Mouse (Mus musculus) liver, embryonic 14.5 days (tissue): ENCODE data around the gene Btg1. TPM values are rescaled to one million over a fixed set of nuclear protein-coding genes. Genes with fewer than 3 reads are reported as not detected.
A peak's percentile ranks its signal among the peaks of the same experiment; 100 is the strongest.

Experiments
- ATAC-seq: fragments of 200-750 bp; cut with Nextera tagmentation; 2 replicates; pipeline ENCODE4 v1.8.0; 2017; ENCODE audit warnings: moderate number of reproducible peaks, mild to moderate bottlenecking, moderate library complexity; ENCODE audit not compliant: insufficient read depth
- DNase-seq, 3 experiments: peaks; one replicate each; pipeline ENCODE4 v3.0.0-alpha.2; 2012 to 2013; ENCODE audit warnings: low read depth in 3 of 3, low spot score in 3 of 3
- H3K27ac ChIP-seq: fragments of 300-500 bp; sonication (generic); 2 replicates; pipeline ENCODE4 v1.5.1; 2014; ENCODE audit warnings: moderate library complexity, mild to moderate bottlenecking, control low read depth, inconsistent platforms
- H3K27me3 ChIP-seq: fragments of 300-500 bp; sonication (generic); 2 replicates; pipeline ENCODE4 v1.6.1; 2014; ENCODE audit warnings: mild to moderate bottlenecking, low read length, moderate library complexity; ENCODE audit not compliant: control insufficient read depth, insufficient read depth
- H3K36me3 ChIP-seq: fragments of 300-500 bp; sonication (generic); replicated peaks from 2 replicates; pipeline ENCODE4 v1.6.1; 2014; ENCODE audit warnings: low read depth; ENCODE audit not compliant: control insufficient read depth, insufficient read depth
- H3K4me1 ChIP-seq, 2 experiments: fragments of 200-500 bp in 1 of 2; fragments of 300-500 bp in 1 of 2; sonication (generic) in 1 of 2; replicated peaks; 2 replicates each; pipeline ENCODE4 v1.6.1; 2012 to 2014; ENCODE audit warnings: antibody characterized with exemption in 1 of 2, inconsistent platforms in 1 of 2, low read length in 1 of 2; ENCODE audit not compliant: control insufficient read depth in 2 of 2, insufficient read depth in 2 of 2
- H3K4me2 ChIP-seq: fragments of 300-500 bp; sonication (generic); 2 replicates; pipeline ENCODE4 v1.6.1; 2014; ENCODE audit warnings: low read depth, mild to moderate bottlenecking, control low read depth, moderate library complexity
- H3K4me3 ChIP-seq, 2 experiments: fragments of 200-500 bp in 1 of 2; fragments of 300-500 bp in 1 of 2; sonication (generic) in 1 of 2; 2 replicates each; pipeline ENCODE4 v1.5.1; 2012 to 2014; ENCODE audit warnings: low read depth in 2 of 2, low read length in 2 of 2, mild to moderate bottlenecking in 2 of 2, control low read depth in 1 of 2, inconsistent platforms in 1 of 2, moderate library complexity in 1 of 2; ENCODE audit not compliant: insufficient read depth in 1 of 2
- H3K9ac ChIP-seq: fragments of 300-500 bp; sonication (generic); replicated peaks from 2 replicates; pipeline ENCODE4 v1.6.1; 2014; ENCODE audit warnings: mild to moderate bottlenecking, control low read depth, moderate library complexity
- H3K9me3 ChIP-seq: fragments of 300-500 bp; sonication (generic); 2 replicates; pipeline ENCODE4 v1.6.1; 2016; ENCODE audit warnings: low read length, mixed read lengths; ENCODE audit not compliant: control insufficient read depth
- CTCF ChIP-seq: IDR thresholded peaks from 2 replicates; pipeline ENCODE4 v1.5.1; 2016; ENCODE audit warnings: antibody characterized with exemption, low read depth, control low read depth
- EP300 ChIP-seq: IDR thresholded peaks from 2 replicates; pipeline ENCODE4 v1.6.1; 2016; ENCODE audit warnings: antibody characterized with exemption, low read depth
- WGBS: fragments of 180-500 bp; shearing (Covaris S2); extraction: QIAGEN DNeasy Blood & Tissue Kit; methylation state at CpG from one replicate; pipeline ENCODE4 v1.1.7; 2014; ENCODE audit not compliant: insufficient replicate concordance; 5-methylcytosine and 5-hydroxymethylcytosine counted together
- polyA plus RNA-seq, 2 experiments: library from polyadenylated mRNA; depleted of rRNA in 1 of 2; stranded (reverse) in 1 of 2; unstranded in 1 of 2; fragments of >200 nt; fragmentation: Nextera tagmentation in 1 of 2; extraction: Ambion mirVana in 1 of 2; gene quantifications; 2 replicates each; pipeline versions ENCODE4 v1.2.1 to v1.2.3; 2012 to 2014

The Btg1 gene
- polyA plus RNA-seq, 2 experiments, result 2.7 to 7.9 TPM

DNA sequence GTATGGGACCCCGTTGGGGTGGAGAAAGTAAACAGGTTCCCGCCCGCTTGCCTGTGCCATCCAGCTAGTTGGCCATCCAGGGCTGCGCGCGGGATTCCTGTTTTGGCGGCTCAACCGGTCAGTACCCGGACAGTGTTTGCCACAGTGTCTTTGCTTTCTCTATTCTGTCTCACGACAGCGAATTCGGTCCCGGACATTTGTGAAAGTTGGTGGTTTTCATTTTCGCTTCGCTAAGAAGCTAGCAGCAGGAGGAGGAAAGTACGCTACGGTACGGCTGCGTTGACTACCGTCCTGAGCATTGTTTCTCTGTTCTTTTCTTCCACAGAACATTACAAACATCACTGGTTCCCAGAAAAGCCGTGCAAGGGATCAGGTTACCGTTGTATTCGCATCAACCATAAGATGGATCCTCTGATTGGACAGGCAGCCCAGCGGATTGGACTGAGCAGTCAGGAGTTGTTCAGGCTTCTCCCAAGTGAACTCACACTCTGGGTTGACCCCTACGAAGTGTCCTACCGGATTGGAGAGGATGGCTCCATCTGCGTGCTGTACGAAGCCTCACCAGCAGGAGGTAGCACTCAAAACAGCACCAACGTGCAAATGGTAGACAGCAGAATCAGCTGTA, 1.3 kb downstream of the Btg1 start:
- Histone ChIP-seq H3K27me3 (no peaks in the 10 kb centered on the region), H3K4me3 (peak overlapping the region; percentile 83 to 93), H3K27ac (peak overlapping the region; percentile 17), H3K4me1 (peaks cover 4 to 6% of the 10 kb centered on the region in 2 experiments), H3K36me3 (peaks cover 3% of the 10 kb centered on the region), H3K9me3 (no peaks in the 10 kb centered on the region), H3K9ac (peak overlapping the region; percentile 95), H3K4me2 (peak overlapping the region; percentile 91)
- DNase-seq (peak in 1 of 3 experiments; percentile 44), ATAC-seq (0 out of 2 replicates have a peak, but pooled peaks have one; percentile 6)
- no peak for TF ChIP-seq EP300
- peak; percentile 72 for TF ChIP-seq CTCF
- under 1% methylated on average over 29 of the region's 29 CpGs for WGBS

DNA sequence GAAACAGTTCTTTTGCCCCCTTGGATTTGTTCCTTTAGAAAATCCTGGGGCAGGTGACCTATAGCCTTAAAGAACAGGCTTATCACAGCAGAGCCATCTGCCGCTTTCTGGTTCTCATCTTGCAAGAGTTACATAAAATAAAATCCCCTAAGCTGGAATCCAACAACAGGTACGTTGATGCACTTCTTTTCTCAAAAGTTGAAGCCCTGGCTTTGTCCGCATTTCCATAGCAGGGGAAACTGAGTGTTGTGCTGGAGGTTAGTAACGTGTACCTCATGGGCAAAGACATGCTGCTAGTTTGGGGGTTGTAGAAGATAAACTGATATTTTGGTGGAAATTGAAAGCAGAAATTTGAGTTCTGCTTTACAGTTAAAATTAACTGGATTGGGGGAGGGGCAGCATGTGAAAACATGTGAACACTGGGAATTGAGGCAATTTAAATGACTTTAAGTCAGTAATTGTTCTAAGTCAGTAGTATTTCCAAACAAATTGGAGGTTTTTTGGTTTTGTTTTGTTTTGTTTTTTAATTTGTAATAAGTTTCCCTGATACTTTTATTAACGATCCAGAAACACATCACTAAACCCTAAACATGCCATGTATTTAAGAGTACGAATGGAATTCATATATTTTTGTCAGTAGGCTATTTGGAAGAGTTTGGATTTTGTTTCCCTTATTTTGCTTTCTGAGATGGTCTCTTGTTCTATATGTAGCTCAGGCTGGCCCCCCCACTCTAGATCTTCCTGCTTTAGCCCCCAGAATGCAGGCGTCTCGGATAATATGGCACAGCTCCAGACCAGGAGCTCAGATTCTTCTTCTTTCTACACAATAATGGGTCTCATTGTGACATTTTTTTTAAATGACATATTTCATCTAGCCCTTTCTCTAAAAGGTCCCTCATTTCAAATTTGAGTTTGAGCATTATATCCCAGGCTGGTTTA, 3.4 kb downstream of the Btg1 start:
- Histone ChIP-seq H3K4me3 (peak overlapping the region in 1 of 2 experiments; percentile 25; a peak in 1 of 4 replicates), H3K36me3 (peaks cover 3% of the 10 kb centered on the region), H3K27ac (no peak overlapping the region), H3K4me1 (peaks cover 8 to 12% of the 10 kb centered on the region in 2 experiments), H3K27me3 (no peaks in the 10 kb centered on the region), H3K9ac (no peak overlapping the region), H3K4me2 (peak overlapping the region; percentile 47), H3K9me3 (no peaks in the 10 kb centered on the region)
- no peak for DNase-seq
- WGBS, result 66% methylated on average over 8 of the region's 8 CpGs
- no peak for TF ChIP-seq CTCF
- TF ChIP-seq EP300, result no peak
- ATAC-seq, result no peak

DNA sequence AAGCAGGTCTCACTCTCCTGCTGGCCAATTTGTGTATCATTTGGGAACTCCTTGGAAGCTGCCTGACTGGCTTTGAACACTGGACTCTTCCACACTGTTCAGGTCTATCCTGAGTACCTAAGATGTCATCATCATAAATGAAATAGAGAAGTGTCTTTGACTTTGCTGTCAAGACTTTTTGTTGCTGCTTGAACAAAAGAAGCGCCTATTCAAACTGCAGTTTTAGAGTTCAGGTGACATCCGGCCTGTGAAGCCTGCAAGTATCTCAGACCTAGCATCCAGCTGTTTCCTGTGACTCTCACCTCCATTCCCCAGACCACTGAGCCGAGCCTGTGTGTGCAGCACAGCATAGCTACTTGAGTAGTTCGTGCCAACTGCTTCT, 4.1 kb downstream of the Btg1 start:
- ATAC-seq (no peak), DNase-seq (no peak)
- peaks cover 3% of the 10 kb centered on the region for H3K36me3 ChIP-seq
- H3K4me1 ChIP-seq, result peaks cover 11 to 14% of the 10 kb centered on the region in 2 experiments
- H3K4me3 ChIP-seq, result no peak overlapping the region
- 46% methylated on average over 4 of the region's 4 CpGs for WGBS
- H3K9me3 ChIP-seq, result no peaks in the 10 kb centered on the region
- peak overlapping the region; percentile 18 for H3K4me2 ChIP-seq
- H3K9ac ChIP-seq, result no peak overlapping the region
- H3K27ac ChIP-seq, result no peak overlapping the region
- H3K27me3 ChIP-seq, result no peaks in the 10 kb centered on the region
- no peak for TF ChIP-seq EP300
- no peak for TF ChIP-seq CTCF

DNA sequence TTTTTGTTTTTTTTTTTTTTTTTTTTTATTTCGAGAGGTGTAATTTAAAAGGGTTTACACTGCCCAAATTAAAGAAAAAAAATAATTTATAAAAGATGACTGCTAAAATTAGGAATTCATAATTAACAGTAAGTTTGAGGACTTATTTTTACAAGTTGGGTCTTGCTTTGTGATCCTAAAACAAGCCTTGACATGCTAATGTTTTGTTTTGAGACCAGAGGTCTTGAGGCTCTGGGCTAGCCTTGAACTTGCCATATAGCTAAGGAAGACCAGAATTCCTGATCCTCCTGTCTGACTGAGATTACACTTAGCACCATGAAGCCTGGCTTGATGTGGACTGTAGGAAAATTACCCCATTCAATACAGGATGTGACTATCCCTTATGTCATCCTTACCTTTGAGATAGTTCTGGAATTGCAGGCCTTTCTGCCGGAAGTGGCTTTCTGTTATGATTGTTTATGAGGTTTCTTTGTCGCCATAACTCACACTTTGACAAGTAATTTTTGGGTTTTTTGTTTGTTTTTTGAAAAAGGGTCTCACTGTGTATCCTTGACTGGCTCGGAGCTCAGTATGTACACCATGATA, 4.6 kb downstream of the Btg1 start:
- DNase-seq, result no peak
- Histone ChIP-seq H3K27me3 (no peaks in the 10 kb centered on the region), H3K4me1 (peaks cover 9 to 14% of the 10 kb centered on the region in 2 experiments), H3K36me3 (peaks cover 3% of the 10 kb centered on the region), H3K4me2 (no peak overlapping the region), H3K9me3 (no peaks in the 10 kb centered on the region), H3K4me3 (no peak overlapping the region), H3K27ac (no peak overlapping the region), H3K9ac (no peak overlapping the region)
- TF ChIP-seq CTCF, result no peak
- no peak for TF ChIP-seq EP300
- ATAC-seq, result no peak
- 79% methylated on average over 4 of the region's 4 CpGs for WGBS
